Mouse (Mus musculus) lung, postnatal 0 days (tissue): ENCODE results near the gene Farsb.

Experiments used
- CTCF ChIP-seq: IDR thresholded peaks from 2 replicates; pipeline ENCODE4 v1.5.1; 2016; ENCODE audit warnings: antibody characterized with exemption, mild to moderate bottlenecking
- EP300 ChIP-seq: IDR thresholded peaks from 2 replicates; pipeline ENCODE4 v1.6.1; 2016; ENCODE audit warnings: antibody characterized with exemption, mild to moderate bottlenecking, control low read depth

DNA sequence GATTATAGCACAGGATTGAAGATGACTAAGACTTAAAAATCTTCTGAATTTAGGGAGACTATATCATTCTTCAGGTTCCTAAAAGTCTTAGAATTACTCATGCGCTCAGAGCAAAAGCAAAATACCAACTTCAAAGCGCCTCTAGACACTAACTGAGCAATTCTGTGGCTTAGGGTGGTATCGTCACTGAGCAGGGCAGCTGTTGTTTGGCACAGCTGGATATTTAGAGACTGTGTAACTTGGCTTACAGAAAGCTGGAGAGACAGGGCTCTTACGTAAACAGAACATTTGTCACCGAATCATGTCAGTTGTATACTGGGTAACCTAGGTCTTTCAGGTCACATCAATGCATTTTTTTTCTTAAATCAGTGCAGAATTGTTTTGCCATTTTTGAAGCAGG is 49.7 kb upstream of the Farsb start:
- TF ChIP-seq CTCF = no peak
- TF ChIP-seq EP300 = no peak
